Mouse (Mus musculus): ENCODE measurements at regions not wholly inside any gene's neighbourhood (a gene's known extent, or its start where the extent isn't known, plus 50 kb on each side); places are given as distances from the start of the nearest gene placed in this dataset.

DNA sequence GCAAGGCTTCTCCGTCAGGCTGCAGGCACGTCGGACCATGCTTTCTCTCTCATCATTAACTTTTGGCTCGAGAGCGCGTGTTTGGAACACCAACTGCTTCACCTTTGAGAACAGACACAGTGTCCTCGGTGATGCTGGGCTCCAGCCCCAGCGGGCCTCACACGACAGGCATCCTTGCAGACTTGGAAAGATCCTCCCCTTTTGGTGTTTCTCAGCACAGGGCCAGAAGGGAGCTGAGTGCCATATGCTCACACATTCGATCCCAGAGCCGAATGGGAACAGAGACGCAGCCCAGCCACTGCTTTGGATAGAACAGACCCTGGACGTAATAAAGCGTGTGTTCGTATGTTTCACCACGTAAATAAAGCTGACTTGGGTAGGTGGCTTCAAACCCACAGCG, 389.1 kb downstream of the Vrk1 start:
- no peak for DNase-seq (ENCODE audit: low spot score in 2 of 2)

DNA sequence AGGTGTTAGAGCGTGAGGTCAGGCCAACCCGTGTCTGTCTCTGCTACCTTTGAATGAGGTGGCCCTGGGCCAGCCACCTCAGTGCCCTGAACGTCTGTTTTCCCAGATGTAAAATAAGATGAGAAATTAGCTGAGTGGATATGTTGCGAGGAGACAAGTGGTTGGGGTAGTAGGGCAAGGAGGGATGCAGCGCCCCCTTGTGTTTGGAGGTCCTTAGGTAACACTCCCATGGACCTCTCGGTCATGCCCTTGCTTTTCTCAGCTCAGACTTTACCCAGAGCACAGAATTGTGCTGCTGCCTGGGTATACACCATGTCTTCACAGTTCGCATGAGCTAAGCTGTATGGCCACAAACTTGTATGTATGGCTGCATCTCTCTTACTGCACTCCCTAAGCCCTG, 401.0 kb downstream of the Vrk1 start:
- peak in 1 of 2 experiments; percentile 22 for DNase-seq (ENCODE audit: low spot score in 2 of 2)

DNA sequence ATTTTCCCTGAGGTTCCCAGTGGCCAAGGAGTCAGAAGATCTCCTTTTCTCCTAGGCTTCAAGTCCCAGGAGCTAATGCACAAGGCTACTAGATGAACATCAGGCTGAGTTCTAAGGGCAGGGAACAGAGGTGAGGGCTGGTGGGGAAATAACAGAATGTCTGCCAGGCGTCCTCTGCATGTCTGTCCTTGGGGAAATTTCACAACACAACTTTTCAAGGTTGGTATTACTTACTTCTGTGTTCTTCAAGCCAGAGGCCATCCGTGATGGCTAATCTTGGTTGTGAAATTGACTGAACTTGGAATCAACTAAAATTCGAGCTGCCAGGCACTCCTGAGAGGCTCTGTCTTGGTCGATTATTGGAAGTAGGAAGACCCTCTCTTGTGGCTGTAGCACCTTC, 416.6 kb downstream of the Vrk1 start:
- DNase-seq (ENCODE audit: low spot score in 2 of 2): no peak

DNA sequence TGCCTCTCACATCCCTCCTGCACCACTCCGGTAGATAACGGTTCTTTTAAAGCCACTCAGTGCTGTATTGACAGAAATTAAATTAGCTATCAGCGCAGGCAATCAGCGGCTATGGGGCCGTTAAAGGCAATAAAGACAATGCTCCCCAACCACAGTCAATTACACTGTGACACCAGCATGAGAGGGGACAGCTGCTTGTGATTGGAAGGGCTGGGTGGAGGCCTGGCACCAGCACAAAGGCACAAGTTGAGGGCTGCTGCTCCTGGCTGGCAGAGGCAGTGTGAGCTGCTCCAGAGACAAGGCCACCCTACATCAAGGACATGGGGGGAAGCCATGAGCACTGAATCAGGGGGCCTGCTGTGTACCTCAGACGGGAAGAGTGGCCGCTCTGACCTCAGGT, 420.0 kb downstream of the Vrk1 start:
- DNase-seq (ENCODE audit: low spot score in 2 of 2): no peak

DNA sequence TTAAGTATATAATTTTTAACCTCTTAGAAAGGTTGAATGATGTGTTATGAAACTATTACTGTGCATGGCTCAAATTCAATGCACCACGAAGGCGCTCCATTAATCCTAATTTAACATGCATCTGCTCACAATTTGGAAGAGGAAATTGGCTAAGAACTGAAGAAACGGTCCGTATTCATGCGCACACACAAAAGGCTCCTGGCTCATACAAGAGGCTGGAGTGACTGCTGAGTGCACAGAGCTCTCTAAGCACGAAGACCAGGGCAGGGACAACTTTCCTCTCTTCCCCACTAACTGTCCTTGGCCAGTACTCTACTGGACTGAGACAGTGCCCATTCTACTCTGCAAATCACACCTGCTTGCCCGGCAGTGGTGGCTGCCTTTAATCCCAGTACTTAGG, 435.1 kb downstream of the Vrk1 start:
- no peak for DNase-seq (ENCODE audit: low spot score in 2 of 2)

DNA sequence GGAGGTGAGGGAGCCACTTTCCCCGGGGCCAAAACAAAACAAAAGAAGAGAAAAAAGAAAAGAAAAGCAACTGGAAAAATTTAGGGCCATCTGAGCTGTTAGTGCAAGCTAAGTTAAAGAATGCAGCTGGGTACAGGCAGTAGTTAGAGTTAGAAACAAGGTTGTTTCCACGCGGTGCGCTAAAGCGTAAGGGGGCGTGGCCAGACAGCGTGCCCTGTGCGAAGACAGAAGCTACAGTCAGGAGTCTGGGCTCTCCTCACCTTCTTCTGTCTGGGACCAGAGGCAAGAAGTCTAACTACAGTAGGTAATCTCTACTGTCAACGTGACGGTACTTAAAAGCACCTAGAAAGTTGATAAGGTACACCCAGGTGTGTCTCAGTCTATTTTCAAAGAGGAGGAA, 435.9 kb downstream of the Vrk1 start:
- DNase-seq (ENCODE audit: low spot score in 2 of 2): no peak

DNA sequence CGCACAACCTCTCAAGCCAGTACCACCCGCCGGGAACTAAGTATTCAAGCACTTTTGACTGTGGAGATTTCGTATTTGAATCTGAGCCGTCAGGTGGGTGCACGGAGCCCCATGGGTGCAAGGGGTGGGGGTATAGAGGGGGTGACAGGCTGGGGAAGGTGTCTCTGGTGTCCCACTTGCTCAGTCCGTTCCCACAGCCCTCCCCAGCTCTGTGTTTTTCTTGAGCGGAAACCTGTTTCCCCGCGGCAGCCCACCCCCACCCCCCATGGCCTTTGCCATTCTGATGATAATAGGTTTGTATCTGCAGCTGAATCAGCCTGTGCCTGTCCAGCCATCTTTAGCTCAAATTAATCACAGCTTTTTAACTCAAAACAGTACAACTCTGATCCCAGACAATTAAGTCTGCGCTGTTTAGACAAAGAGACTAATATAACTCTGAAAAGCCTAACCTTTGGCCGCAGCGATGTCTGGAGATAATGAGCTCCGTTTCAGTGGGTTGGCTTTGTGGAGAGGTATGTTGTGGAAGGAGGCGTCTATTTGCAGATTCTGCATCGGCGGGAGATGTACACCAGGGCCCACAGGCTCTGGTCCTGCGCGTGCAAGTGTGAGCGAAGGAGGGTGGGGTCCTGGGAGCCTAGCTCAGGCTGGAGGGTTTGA, 437.0 kb downstream of the Vrk1 start:
- DNase-seq (ENCODE audit: low spot score in 2 of 2): no peak

DNA sequence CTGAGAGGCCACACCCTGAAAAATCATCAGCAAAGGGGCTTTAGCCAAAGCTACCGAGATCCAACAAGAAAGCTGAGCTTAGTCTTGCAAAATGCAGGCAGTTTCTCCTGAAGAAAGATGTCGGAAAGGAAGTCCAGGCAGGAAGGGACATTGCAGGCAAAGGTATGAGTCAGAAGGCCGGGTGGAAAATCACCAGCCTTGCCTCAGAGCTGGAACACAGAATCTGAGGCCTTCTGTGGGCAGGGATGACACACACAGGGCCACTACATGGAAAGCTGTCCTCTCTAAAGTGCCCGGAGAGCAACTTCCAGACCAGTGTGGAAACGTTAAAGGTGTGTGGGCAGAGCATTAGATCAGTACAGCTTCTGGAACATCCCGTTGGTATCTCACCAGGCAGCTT, 438.5 kb downstream of the Vrk1 start:
- no peak for DNase-seq (ENCODE audit: low spot score in 2 of 2)

DNA sequence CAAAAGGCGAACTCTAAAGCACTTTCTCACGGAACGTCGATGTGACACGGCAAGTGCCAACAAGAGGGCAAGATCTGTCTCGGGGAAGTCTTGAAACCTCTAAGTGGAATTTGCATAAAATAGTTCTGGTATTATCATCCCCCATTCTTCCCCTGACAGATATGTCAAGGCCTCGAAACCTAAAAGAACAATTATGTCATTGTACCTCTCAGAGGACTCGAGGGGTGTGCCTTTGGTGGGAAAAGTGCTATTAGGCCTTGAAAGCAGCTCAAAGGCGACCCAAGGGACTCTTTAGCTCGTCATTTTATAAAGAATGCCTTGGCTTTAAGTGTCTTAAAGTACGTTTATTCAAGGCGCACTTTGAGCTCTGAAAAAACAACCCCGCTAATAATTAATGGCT, 443.5 kb downstream of the Vrk1 start:
- DNase-seq (ENCODE audit: low spot score in 2 of 2): no peak

DNA sequence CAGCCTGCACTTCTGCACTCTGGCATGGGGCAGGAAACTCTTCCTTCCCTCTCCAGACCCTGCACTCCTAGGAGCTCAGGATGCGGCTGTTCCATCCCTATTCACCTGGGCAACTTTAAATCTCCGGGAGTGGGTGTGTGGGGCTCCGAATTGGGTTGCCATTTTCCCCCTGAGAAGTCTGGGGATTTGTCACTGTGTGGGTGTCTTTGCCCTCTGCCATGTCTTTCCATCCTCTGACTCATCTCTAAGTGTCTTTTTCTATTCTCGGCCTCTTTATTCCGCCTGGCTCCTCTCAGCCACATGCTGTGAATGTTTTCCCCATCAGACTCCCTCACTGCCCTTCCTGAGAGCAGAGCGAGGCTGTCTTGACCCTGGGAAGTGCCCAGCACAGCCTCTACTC, 448.2 kb downstream of the Vrk1 start:
- no peak for DNase-seq (ENCODE audit: low spot score in 2 of 2)

DNA sequence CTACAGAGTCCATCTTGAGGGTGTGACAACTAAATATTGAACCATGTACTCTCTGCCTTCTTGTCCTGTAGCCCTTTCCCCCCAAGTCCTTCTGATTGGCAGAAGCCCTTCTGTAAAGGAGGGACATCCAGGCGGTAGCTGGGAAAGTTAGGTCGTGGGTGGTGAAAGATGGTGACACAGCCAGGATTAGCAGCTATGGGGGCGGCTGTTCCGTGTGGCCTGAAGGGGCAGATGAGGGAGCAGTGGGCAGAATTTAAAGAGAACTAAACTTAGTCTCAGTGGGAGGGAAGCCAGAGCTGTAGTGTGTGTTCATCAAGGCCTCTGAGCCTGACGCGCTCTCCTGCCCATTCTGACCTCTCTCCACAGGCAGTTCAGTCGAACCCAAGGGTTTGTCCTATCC, 450.6 kb downstream of the Vrk1 start:
- DNase-seq (ENCODE audit: low spot score in 2 of 2): no peak

DNA sequence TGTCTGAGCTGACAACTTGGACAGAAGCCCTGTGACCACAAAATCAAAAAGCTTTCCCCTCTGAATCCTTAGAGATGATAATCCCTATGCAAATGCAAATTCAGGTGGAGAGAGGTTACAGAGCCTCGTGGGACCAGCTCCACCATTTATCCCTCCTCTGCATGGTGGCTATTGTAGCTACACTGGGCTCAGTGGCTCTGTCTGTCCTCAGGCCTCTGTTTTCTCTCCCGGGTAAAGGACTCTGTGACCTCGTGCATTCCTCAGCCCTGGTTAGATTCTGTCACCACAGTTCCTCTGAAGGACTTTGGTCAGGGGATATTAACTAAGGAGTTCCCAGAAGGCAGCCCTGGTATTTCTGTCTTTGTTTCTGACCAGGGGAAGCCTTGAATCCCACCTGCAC, 452.3 kb downstream of the Vrk1 start:
- DNase-seq (ENCODE audit: low spot score in 2 of 2): no peak

DNA sequence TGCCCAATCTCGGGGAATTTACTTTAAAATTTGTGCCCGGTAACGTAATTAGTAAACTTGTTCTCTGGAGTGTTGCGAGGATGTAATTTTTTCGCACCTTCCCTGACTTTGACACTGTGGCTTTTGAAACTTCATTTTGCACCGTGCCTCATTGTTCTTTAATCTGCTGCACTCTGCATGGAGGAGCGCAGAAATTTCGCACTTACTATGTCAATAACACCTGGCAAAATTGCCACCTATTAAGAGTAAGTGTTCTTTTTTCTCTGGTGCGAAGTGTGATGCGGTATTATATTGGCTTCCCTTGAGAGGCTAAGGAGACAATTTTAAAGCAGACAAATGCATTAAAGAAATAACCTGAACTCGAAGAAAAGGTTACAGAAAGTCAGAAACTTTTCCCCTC, 454.7 kb downstream of the Vrk1 start:
- DNase-seq (ENCODE audit: low spot score in 2 of 2): no peak

DNA sequence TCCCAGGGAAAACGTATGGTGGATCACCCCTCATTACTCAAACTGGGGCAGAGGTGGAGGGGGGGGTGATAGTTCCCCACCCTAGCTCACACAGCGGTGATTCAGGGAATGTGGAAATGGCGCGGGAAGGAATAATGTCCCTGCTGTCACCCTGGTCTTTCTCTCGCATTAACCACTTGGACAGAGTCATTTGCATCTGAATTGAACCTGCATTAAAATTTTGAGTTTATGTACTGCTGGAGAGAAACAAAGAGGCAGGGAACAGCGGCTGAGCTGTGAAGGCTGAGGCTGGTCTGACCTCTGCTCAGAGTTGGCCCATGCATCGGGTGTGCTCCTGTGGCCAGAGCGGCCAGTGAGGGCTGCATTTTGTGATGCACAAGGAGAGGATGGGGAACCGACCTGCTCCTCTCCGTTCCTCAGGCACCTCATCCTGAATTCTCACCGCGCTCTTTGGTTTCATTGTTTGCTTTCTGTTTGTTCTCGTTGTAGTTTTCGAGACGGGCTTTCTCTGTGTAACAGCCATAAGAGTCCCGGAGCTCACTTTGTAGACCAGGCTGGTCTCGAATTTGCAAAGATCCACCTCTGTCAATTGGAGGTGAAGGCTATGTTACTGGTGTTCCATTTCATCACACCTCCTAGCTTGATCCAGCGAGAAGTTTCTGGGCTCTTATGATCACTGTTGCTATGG, 458.3 kb downstream of the Vrk1 start:
- no peak for DNase-seq (ENCODE audit: low spot score in 2 of 2)

DNA sequence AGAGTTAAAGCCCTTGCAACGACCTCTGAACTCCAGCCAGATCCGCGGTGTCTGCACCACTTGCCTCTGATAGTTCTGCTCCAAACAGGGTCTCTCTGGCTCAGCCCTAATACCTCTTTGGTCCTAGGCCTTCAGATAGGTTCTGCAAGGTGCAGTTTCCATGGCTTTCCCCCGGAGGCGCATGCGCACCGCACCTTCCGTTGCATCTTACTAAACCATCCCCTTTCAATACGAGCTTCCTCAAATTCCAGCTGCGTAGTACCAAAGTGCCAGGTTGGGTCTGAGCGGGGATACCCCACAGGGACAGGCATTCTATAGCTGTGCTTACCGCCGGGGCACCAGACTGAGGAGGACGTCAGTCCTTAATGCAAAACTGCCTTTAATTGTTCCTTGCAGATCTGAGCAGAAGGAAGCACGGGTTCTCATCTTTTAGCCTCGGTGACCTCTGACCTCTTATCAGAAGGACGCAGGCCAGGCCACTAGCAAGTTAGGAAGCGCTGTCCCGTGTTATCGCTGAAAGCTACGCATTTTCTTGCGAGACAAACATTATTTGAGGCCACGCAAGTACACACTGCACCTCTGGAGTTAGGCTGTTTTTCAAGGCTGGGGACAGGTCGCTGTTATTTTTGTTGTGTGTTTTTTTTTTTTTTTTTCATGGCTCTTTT, 464.6 kb downstream of the Vrk1 start:
- DNase-seq (ENCODE audit: low spot score in 2 of 2): peak; percentile 75 to 79

DNA sequence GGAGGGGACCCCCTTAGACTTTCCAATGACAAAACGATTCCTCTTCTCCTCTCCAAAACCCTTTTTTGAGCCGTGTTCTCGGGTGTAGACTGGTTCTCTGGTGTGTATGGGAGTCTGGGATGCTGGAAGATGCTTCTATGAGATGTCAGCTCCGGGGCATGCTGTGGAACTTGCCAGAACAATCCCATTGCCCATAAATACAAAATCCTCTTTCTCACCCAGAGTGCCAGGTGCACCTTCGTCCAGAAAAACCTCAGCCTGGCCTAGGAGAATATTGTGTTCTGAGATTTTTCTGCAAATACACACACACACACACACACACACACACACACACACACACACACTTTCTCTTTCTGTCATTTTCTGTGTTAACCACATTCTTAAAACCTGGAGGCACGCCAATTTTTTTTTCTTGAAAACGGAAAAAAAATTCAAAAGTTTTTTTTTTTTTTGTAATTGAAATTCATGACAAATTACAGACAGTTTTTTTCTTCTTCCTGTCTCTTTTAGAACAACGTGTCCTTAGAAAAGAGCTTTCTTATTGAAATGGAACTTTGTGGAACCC, 465.5 kb downstream of the Vrk1 start:
- peak in 1 of 2 experiments; percentile 31 for DNase-seq (ENCODE audit: low spot score in 2 of 2)

DNA sequence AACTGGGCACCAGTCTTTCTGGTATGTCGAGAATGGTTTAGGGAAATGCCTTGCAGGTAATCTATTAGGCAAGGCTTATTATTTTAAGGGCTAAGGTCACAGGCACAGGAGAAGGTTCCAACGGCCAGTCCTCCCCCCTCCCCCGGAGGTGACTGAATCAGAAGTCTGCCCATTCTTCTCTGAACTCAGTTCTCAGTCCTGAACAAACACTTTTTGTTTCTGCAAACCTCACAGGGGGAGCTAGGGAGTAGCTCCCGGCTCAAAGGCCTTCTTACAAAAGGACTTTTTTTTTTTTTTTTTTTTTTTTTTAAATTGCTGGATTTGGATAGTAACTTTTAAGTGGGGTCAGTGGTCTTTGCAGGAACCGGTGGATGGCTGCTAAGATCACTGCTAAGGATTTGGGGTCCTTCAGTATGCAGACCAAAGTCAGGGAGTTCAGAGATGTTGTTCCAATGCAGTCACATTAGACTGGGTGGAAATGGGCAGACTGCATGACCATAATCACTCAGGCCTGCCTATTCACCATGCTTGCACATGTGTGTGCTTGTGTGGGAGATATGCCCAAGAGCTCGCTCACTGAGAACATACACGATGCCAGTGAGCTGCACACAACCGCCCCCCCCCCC, 467.1 kb downstream of the Vrk1 start:
- DNase-seq (ENCODE audit: low spot score in 2 of 2): no peak

DNA sequence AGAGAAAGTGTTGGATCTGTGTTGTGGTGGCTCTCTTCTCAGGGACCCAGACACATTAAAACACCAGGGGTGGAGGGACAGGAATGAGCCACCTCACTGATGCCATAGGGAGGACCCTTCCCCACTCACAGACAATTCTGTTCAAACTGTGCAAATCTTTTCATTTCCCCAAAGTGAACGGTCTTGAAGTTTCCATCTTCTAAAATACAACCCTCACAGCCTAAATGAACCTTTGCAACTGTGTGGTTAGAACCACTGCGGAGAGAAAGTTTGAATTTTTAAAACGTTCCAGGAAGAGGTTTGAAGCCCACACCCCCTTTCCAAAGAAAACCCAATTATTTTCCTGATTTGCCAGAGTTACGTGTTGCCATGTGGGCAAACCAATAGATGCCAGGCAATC, 467.7 kb downstream of the Vrk1 start:
- no peak for DNase-seq (ENCODE audit: low spot score in 2 of 2)

DNA sequence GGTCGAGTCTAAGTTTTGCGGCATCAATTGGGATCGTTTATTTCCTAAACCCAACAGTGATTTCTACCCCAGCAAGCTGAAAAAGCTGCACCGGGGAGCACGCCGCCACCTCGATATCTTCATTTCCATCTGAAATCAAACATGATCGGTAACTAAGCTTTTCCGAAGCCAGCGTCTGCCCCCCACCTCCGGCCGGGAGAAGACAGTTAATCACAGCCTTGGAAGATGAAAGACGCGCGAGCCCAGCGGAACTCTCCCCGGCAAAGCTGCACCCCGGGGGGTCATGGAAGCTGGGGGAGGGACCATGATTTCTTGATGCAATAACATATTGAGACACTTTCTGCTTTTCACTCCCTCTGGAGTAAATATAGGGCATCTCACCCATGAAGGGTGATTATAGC, 468.4 kb downstream of the Vrk1 start:
- peak in 1 of 2 experiments; percentile 34 for DNase-seq (ENCODE audit: low spot score in 2 of 2)

DNA sequence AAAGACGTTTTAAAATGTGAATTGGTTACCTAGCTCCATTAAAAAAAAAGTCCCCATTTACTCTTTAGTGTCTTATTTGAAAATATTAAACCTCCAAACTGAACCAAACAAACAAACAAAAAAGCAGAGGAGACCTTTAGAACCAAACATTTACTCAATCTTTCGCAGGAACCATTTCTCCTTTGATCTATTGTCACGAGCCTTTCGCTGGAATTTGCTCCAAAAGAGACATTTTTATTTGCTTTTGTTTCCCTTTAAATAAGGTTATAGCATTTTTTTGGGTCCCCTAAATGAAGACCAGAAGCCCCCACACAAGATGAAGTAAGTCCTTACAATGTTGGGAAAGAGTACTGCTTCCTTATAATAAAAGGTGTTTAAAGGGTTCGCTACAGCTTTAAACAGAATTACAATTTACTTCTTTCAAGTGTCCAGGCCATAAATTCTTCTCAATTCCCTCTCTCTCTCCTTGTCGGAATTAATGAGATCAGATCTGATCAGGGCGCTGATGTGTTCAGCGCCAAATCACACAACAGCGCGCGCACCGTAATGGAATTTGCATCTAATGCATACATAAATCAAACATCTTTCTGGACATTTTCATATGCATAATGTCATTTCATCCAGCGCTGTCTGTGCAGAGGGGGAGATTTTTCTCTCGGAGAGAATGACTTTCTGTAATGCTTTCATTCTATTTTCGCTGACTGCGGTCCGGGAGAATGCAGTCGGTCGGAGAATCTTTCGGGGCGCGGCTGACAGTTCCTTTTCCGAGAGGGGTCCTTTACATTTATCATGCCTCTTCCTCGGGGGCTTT, 469.2 kb downstream of the Vrk1 start:
- DNase-seq (ENCODE audit: low spot score in 2 of 2): no peak

DNA sequence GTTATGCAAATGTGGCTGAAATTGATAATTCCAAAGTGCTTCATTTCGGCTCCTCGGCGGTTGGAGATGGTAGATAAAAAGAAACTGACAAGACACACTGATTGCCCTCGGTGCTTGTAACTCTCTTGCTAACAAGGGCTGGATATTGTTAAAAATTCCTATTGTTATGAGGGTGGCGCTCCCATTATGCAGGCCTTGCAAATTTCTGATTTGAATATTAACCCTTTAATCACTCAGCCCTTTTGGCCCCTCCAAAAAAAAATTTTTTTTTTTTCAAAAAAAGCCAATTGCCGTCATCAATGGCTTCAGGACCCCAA, 469.8 kb downstream of the Vrk1 start:
- no peak for DNase-seq (ENCODE audit: low spot score in 2 of 2)
